Mouse (Mus musculus): ENCODE results near the gene Ube2h.
"Not testable (repeated sequence)": the region's sequence is repeated elsewhere in the genome, so short reads cannot be mapped to it uniquely, and the experiment has no call there.

The Ube2h gene

GRCm38 (mm10) chr6:30243347-30244007 lies 60.9 kb downstream of the Ube2h start:
- DNase-seq (ENCODE audit: low spot score): no peak

- no peak for DNase-seq (ENCODE audit: low spot score)
These were observed 61.4 kb downstream of the Ube2h start for GRCm38 (mm10) chr6:30242928-30243327.

GRCm38 (mm10) chr6:30240105-30240504 lies 64.2 kb downstream of the Ube2h start:
- no peak for DNase-seq (ENCODE audit: low spot score)

- no peak for DNase-seq (ENCODE audit: low spot score)
These were observed 65.1 kb downstream of the Ube2h start for GRCm38 (mm10) chr6:30239207-30239606.

- no peak for DNase-seq (ENCODE audit: low spot score)
These were observed 66.3 kb downstream of the Ube2h start for GRCm38 (mm10) chr6:30238079-30238478.

- DNase-seq (ENCODE audit: low spot score): no peak
These were observed 67.8 kb downstream of the Ube2h start for GRCm38 (mm10) chr6:30236564-30236963.

GRCm38 (mm10) chr6:30231758-30232293 lies 72.5 kb downstream of the Ube2h start:
- no peak for DNase-seq (ENCODE audit: low spot score)

GRCm38 (mm10) chr6:30230246-30230645 lies 74.1 kb downstream of the Ube2h start:
- no peak for DNase-seq (ENCODE audit: low spot score)

GRCm38 (mm10) chr6:30228921-30229320 lies 75.4 kb downstream of the Ube2h start:
- no peak for DNase-seq (ENCODE audit: low spot score)

GRCm38 (mm10) chr6:30228353-30228752 lies 76.0 kb downstream of the Ube2h start:
- DNase-seq (ENCODE audit: low spot score): no peak

GRCm38 (mm10) chr6:30226971-30227700 lies 77.2 kb downstream of the Ube2h start:
- no peak for DNase-seq (ENCODE audit: low spot score)

GRCm38 (mm10) chr6:30224693-30225092 lies 79.6 kb downstream of the Ube2h start:
- DNase-seq (ENCODE audit: low spot score): no peak

- no peak for DNase-seq (ENCODE audit: low spot score)
These were observed 82.0 kb downstream of the Ube2h start for GRCm38 (mm10) chr6:30222321-30222720.

- DNase-seq (ENCODE audit: low spot score): no peak
These were observed 86.8 kb downstream of the Ube2h start for GRCm38 (mm10) chr6:30217581-30217980.

- no peak for DNase-seq (ENCODE audit: low spot score)
These were observed 91.9 kb downstream of the Ube2h start for GRCm38 (mm10) chr6:30212468-30212867.

GRCm38 (mm10) chr6:30211641-30212455 lies 92.5 kb downstream of the Ube2h start:
- DNase-seq (ENCODE audit: low spot score): no peak

GRCm38 (mm10) chr6:30210788-30211187 lies 93.6 kb downstream of the Ube2h start:
- DNase-seq (ENCODE audit: low spot score): peak; percentile 53

- no peak for DNase-seq (ENCODE audit: low spot score)
These were observed 95.5 kb downstream of the Ube2h start for GRCm38 (mm10) chr6:30208844-30209243.

- peak; percentile 69 for DNase-seq (ENCODE audit: low spot score)
These were observed 98.6 kb downstream of the Ube2h start for GRCm38 (mm10) chr6:30205587-30206202.

- not testable (repeated sequence) for DNase-seq (ENCODE audit: low spot score)
These were observed 99.2 kb downstream of the Ube2h start for GRCm38 (mm10) chr6:30205180-30205538.

GRCm38 (mm10) chr6:30204383-30205179 lies 99.8 kb downstream of the Ube2h start:
- DNase-seq (ENCODE audit: low spot score): no peak

Measured in spleen, adult 12 weeks (tissue).